Mouse (Mus musculus) CD8-positive naive resting alpha-beta T cell, adult 2 months (primary cell): ENCODE results near the gene Adcy7.

Experiments used
- DNase-seq, 2 experiments: peaks; one replicate each; pipeline ENCODE4 v3.0.0; 2022; ENCODE audit warnings: low read depth in 2 of 2, low spot score in 2 of 2

Gene Adcy7

GRCm38 (mm10) chr8:88270086-88270485 lies 2.1 kb upstream of the Adcy7 start:
- no peak for DNase-seq

GRCm38 (mm10) chr8:88273051-88273430 lies 838 bp downstream of the Adcy7 start:
- DNase-seq: no peak

GRCm38 (mm10) chr8:88274090-88274489 lies 1.9 kb downstream of the Adcy7 start:
- DNase-seq: no peak

- DNase-seq: no peak
Measured at GRCm38 (mm10) chr8:88279220-88279619, 7.0 kb downstream of the Adcy7 start.

- DNase-seq: no peak
Measured at GRCm38 (mm10) chr8:88279670-88280069, 7.5 kb downstream of the Adcy7 start.

GRCm38 (mm10) chr8:88280904-88281303 lies 8.7 kb downstream of the Adcy7 start:
- no peak for DNase-seq

- no peak for DNase-seq
Measured at GRCm38 (mm10) chr8:88282684-88283083, 10.5 kb downstream of the Adcy7 start.

GRCm38 (mm10) chr8:88283243-88284115 lies 11.3 kb downstream of the Adcy7 start:
- no peak for DNase-seq

- DNase-seq: no peak
Measured at GRCm38 (mm10) chr8:88284738-88285137, 12.5 kb downstream of the Adcy7 start.

GRCm38 (mm10) chr8:88285469-88286356 lies 13.5 kb downstream of the Adcy7 start:
- DNase-seq: no peak

GRCm38 (mm10) chr8:88286421-88286960 lies 14.3 kb downstream of the Adcy7 start:
- no peak for DNase-seq

- DNase-seq: peak; percentile 45 to 59
Measured at GRCm38 (mm10) chr8:88288622-88289242, 16.5 kb downstream of the Adcy7 start.

- no peak for DNase-seq
Measured at GRCm38 (mm10) chr8:88289901-88290300, 17.7 kb downstream of the Adcy7 start.

GRCm38 (mm10) chr8:88290326-88291304 lies 18.4 kb downstream of the Adcy7 start:
- DNase-seq: peak; percentile 33 to 54

GRCm38 (mm10) chr8:88291305-88291690 lies 19.1 kb downstream of the Adcy7 start:
- DNase-seq: no peak

- DNase-seq: no peak
Measured at GRCm38 (mm10) chr8:88292926-88293325, 20.7 kb downstream of the Adcy7 start.

GRCm38 (mm10) chr8:88293590-88294356 lies 21.6 kb downstream of the Adcy7 start:
- peak; percentile 14 to 49 for DNase-seq

GRCm38 (mm10) chr8:88294977-88295376 lies 22.8 kb downstream of the Adcy7 start:
- no peak for DNase-seq

GRCm38 (mm10) chr8:88297976-88298732 lies 26.0 kb downstream of the Adcy7 start:
- no peak for DNase-seq
